Mouse (Mus musculus) stomach, embryonic 14.5 days (tissue): Measurements from ENCODE around the gene Mdm4. TPM values are rescaled to one million over a fixed set of nuclear protein-coding genes. Genes with fewer than 3 reads are reported as not detected.

Experiments
- ATAC-seq: fragments of 200-750 bp; cut with Nextera tagmentation; 2 replicates; pipeline ENCODE4 v1.8.0; 2017; ENCODE audit warnings: low read depth, moderate TSS enrichment; ENCODE audit not compliant: insufficient number of reproducible peaks, insufficient read depth, low FRiP score
- H3K27ac ChIP-seq: fragments of 300-500 bp; sonication (generic); 2 replicates; pipeline ENCODE4 v1.5.1; 2014; ENCODE audit warnings: mild to moderate bottlenecking, low read length, moderate library complexity, mixed read lengths
- H3K27me3 ChIP-seq: fragments of 300-500 bp; sonication (generic); 2 replicates; pipeline ENCODE4 v1.6.1; 2014; ENCODE audit warnings: low read length, control low read depth, mixed read lengths; ENCODE audit not compliant: control insufficient read depth, insufficient read depth
- H3K36me3 ChIP-seq: fragments of 300-500 bp; sonication (generic); 2 replicates; pipeline ENCODE4 v1.6.1; 2014; ENCODE audit warnings: mild to moderate bottlenecking, control low read depth, low read length, moderate library complexity, mixed read lengths; ENCODE audit not compliant: control insufficient read depth, insufficient read depth
- H3K4me1 ChIP-seq: fragments of 300-500 bp; sonication (generic); 2 replicates; pipeline ENCODE4 v1.6.1; 2014; ENCODE audit warnings: low read length, control low read depth, mixed read lengths; ENCODE audit not compliant: control insufficient read depth, insufficient read depth
- H3K4me2 ChIP-seq: fragments of 300-500 bp; sonication (generic); replicated peaks from 2 replicates; pipeline ENCODE4 v1.6.1; 2014; ENCODE audit warnings: low read depth, low read length, control low read depth
- H3K4me3 ChIP-seq: fragments of 300-500 bp; sonication (generic); 2 replicates; pipeline ENCODE4 v1.5.1; 2014; ENCODE audit warnings: low read depth, low read length, control low read depth
- H3K9ac ChIP-seq: fragments of 300-500 bp; sonication (generic); replicated peaks from 2 replicates; pipeline ENCODE4 v1.6.1; 2014; ENCODE audit warnings: low read depth, mild to moderate bottlenecking, control low read depth, low read length, moderate library complexity, mixed read lengths
- H3K9me3 ChIP-seq: fragments of 300-500 bp; sonication (generic); 2 replicates; pipeline ENCODE4 v1.6.1; 2016; ENCODE audit warnings: low read depth, low read length, control low read depth; ENCODE audit not compliant: control insufficient read depth
- WGBS: fragments of 180-500 bp; shearing (Covaris S2); extraction: QIAGEN DNeasy Blood & Tissue Kit; methylation state at CpG from one replicate; pipeline ENCODE4 v1.1.7; 2014; 5-methylcytosine and 5-hydroxymethylcytosine counted together
- polyA plus RNA-seq: library from polyadenylated mRNA; unstranded; fragments of >200 nt; fragmentation: Nextera tagmentation; extraction: Ambion mirVana; gene quantifications from 2 replicates; pipeline ENCODE4 v1.2.1, GENCODE M21; 2014

Mdm4 gene
- polyA plus RNA-seq = 69.7 and 71.6 TPM in 2 replicates

DNA sequence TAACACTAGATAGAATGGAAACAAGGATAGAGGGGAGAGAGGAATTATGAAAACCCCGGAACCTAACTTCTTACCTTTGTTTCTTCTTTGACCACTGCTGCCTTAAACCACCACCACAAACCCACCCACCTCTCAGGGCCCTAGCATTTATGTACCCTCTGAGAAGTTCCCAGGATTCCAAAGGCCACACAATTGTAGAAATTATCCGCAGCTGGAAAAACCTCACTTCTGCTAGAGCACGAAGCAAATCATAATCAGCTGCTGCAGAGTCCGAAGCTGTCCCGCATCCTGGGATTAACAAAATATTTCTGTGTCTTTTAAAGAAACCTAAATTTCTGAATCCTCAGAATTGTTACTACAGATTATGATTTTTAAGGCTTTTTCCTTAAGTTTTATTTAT lies at the start of gene Mdm4:
Mdm4 (minus strand) TSS at position 101 of the 400 bp plus-strand sequence.
- Histone ChIP-seq H3K9ac (no peak within 1 kb of the TSS), H3K27me3 (no peaks in the 10 kb centered on the region), H3K9me3 (no peaks in the 10 kb centered on the region), H3K4me3 (no peak within 1 kb of the TSS), H3K4me2 (no peak within 1 kb of the TSS), H3K36me3 (no peaks in the 10 kb centered on the region), H3K4me1 (no peaks in the 10 kb centered on the region), H3K27ac (no peak within 1 kb of the TSS)
- ATAC-seq = no peak
- 91% methylated on average over 5 of the region's 5 CpGs for WGBS

DNA sequence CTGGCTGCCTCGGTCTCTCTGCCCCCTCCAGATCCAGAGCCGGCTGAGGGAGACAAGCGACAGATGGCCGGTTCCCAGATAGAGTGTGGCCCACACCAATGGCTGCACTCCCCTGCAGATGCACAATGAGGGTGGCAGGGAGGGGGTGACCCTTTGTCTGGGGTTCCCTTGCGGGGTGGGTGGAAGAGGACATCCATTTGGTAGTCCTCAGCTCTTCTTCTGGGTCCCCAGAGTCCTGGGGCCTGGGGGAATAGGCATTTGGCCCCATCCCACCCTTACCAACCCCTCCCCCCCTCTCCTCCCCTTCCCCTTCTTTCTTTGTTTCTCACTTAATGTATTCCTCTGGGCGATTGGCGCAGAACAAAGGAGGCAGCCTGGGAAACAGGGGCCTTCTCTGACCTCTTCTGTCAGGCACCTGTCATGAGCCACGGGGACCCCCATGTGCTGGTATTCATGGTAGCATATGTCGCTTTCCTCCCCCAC lies 49.8 kb upstream of the Mdm4 start:
- H3K4me1 ChIP-seq = peaks cover 26% of the 10 kb centered on the region
- ATAC-seq = no peak

DNA sequence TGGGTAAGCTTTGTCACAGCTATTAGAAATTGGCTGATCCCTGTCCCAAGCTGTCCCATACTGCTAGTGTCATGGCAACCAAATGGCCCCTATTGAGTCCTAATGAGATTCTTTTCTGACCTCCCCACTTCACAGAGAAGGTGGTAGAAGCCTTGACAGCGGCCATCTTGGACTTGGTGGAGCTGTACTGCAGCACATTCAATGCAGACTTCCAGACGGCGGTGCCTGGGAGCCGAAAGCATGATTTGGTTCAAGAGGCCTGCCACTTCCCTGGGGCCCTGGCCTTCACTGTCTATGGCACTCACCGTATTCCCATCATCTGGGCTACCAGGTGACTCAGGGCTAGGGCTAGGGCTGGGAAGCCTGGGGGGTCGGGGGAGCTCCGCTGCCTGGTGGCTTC lies 49.1 kb upstream of the Mdm4 start:
- 91% methylated on average over 7 of the region's 7 CpGs for WGBS
- no peaks in the 10 kb centered on the region for H3K27me3 ChIP-seq

More for the DNA sequence above, 49.8 kb upstream of the Mdm4 start:
- no peak overlapping the region for H3K4me2 ChIP-seq
- 56% methylated on average over 9 of the region's 9 CpGs for WGBS
- H3K27me3 ChIP-seq = no peaks in the 10 kb centered on the region
- no peak overlapping the region for H3K27ac ChIP-seq
- no peak overlapping the region for H3K4me3 ChIP-seq
- peaks cover 4% of the 10 kb centered on the region; the same call in 1 of the 2 replicates for H3K36me3 ChIP-seq
- H3K9me3 ChIP-seq = no peaks in the 10 kb centered on the region
- H3K9ac ChIP-seq = no peak overlapping the region

DNA sequence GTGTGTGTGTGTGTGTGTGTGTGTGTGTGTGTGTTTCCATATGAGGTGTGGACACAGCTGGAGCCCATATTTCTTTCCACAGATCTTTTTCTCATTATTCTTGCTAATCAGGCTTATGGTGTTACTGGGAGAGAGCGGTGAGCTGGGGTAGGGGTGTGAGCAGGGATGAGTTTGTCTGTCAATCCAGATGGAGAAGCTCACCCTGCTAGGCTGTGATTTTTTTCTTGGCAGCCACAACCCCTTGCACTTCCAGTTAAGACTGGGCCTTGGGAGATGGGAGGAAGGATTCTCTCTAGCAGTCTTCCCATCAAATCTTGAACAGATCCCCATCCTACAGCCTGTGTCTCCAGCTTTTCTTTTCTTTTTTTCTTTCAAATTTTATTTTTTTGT lies 48.0 kb upstream of the Mdm4 start:
- Histone ChIP-seq H3K27me3 (no peaks in the 10 kb centered on the region), H3K4me2 (no peak overlapping the region), H3K27ac (peak overlapping the region; percentile 84), H3K9me3 (no peaks in the 10 kb centered on the region), H3K4me1 (peaks cover 27% of the 10 kb centered on the region), H3K4me3 (no peak overlapping the region), H3K9ac (no peak overlapping the region), H3K36me3 (peaks cover 4% of the 10 kb centered on the region; the same call in 1 of the 2 replicates)
- WGBS = 53% methylated on average over 1 of the region's 1 CpGs
- peak; percentile 30; the same call in 1 of the 2 replicates for ATAC-seq

More for the DNA sequence above, 49.1 kb upstream of the Mdm4 start:
- Histone ChIP-seq H3K4me3 (no peak overlapping the region), H3K27ac (no peak overlapping the region), H3K9me3 (no peaks in the 10 kb centered on the region), H3K36me3 (peaks cover 4% of the 10 kb centered on the region; the same call in 1 of the 2 replicates), H3K9ac (no peak overlapping the region), H3K4me1 (peaks cover 26% of the 10 kb centered on the region), H3K4me2 (no peak overlapping the region)
- no peak for ATAC-seq

DNA sequence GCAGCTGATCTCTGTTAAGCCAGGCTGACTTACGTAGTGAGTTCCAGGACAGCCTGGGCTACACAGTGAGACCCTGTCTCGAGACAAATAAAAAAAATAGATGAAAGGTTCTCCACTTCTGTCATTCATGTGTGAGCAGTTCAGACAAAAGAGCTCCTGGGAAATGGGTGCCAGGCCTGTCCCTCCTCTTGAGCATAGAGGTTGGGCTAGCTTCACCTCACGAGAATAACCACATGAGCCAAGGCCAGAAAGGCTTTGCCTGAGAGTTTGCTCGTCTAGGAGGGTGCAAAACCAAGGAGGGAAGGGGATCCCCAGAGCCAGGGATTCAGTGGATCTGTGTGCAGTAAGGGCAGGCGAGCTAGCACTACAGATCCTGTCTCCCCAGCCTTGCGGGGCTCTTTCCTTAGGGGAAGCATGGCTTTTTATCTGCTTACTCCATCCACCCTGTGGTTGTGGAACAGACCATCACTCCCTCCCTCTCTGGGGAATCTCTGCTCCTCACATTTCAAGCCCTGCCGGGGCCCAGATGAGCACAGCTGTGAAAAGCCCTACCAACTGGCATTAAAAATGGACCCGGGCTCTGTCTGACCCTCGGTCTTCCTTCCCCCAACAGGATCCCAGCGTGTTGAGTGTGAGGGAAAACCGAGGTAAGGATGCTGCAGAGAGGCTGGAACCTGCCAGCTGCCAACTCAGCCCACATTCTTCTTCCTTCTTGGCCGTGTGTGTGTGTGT lies 47.4 kb upstream of the Mdm4 start:
- Histone ChIP-seq H3K27me3 (no peaks in the 10 kb centered on the region), H3K4me2 (no peak overlapping the region), H3K4me1 (peaks cover 32% of the 10 kb centered on the region), H3K9ac (no peak overlapping the region), H3K36me3 (peaks cover 4% of the 10 kb centered on the region; the same call in 1 of the 2 replicates), H3K27ac (peak overlapping the region; percentile 84), H3K4me3 (no peak overlapping the region), H3K9me3 (no peaks in the 10 kb centered on the region)
- 45% methylated on average over 11 of the region's 12 CpGs for WGBS
- ATAC-seq = no peak

DNA sequence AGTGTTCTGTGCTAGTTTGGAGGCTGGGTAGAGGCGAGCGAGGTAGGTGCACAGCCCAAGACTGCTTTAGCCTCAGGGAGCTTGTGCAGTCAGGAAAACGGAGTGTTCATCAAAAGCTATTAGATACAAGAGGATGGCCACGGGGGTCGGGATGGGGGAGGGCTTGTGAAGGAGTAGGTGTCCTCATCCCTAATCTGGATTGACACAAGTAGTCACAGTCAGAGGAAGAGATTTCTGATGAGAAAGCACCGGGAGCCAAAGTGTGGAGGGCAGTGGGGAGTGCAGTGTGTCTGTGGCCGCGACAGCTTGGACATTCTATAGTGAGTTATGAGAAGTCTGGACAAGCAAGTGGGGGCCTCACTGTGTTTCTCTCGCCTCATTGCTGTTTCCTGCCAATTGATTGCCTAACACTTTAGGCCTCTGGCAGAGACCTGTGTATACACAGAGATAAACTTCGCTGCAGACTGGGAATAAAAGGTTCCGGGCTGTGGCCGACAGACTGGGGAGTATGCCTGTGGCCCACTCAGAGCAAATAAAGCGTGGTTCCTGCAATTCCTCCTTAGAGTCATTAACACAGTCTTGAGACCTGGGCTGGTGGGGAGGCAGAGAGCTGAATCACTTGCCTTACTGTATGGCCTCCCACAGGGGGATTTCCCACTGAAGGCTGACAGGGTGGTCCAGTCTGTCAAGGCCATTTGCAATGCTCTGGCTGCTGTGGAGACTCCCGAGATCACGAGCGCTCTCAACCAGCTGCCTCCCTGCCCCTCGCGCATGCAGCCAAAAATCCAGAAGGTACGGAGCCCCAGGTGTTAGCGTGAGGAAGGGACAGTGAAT lies 46.5 kb upstream of the Mdm4 start:
- Histone ChIP-seq H3K27ac (peak overlapping the region; percentile 84), H3K4me1 (peaks cover 32% of the 10 kb centered on the region), H3K4me3 (no peak overlapping the region), H3K36me3 (no peaks in the 10 kb centered on the region; the same call in 1 of the 2 replicates), H3K27me3 (no peaks in the 10 kb centered on the region), H3K9me3 (no peaks in the 10 kb centered on the region), H3K4me2 (no peak overlapping the region), H3K9ac (no peak overlapping the region)
- peak; percentile 68 for ATAC-seq
- 31% methylated on average over 20 of the region's 20 CpGs for WGBS

DNA sequence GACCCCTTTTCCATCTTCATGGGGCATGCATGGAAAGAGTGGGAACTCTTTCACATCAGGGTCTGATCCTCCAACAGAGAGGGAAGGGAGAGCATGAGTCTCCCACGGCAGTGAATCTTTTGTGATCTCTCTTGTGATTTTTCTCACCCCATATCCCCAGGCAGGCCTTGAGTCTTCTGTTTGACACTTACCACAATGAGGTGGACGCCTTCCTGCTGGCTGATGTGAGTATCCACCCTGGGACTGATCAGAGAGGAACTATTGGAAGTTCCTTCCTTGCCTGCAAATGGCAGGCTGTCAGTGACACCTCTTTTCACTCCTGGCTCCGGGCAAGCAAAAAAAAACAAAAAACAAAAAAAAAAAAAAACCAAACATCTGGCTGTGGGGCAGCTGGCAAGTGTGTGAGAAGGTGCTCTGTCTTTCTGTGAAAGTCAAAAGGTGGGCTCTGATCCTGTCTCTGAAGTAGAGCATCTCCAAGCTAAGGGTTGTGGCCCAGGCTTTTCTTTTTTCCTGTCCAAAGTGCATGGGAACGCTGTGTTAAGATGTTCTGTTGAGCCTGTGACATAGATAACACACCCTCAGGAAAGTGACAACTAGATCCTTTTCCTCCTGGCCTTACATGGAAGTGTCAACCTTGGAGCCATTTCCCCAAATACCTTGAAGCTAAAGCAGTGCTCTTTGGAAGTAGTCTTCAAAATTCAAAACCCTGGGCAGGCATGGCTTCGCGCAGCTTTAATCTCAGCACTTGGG lies 45.5 kb upstream of the Mdm4 start:
- H3K27me3 ChIP-seq = no peaks in the 10 kb centered on the region
- no peak overlapping the region; the same call in 1 of the 2 replicates for H3K27ac ChIP-seq
- H3K4me1 ChIP-seq = peaks cover 35% of the 10 kb centered on the region
- no peak overlapping the region for H3K9ac ChIP-seq
- H3K4me3 ChIP-seq = no peak overlapping the region
- H3K9me3 ChIP-seq = no peaks in the 10 kb centered on the region
- no peak for ATAC-seq
- no peak overlapping the region for H3K4me2 ChIP-seq
- 72% methylated on average over 6 of the region's 6 CpGs for WGBS
- no peaks in the 10 kb centered on the region; the same call in 1 of the 2 replicates for H3K36me3 ChIP-seq

DNA sequence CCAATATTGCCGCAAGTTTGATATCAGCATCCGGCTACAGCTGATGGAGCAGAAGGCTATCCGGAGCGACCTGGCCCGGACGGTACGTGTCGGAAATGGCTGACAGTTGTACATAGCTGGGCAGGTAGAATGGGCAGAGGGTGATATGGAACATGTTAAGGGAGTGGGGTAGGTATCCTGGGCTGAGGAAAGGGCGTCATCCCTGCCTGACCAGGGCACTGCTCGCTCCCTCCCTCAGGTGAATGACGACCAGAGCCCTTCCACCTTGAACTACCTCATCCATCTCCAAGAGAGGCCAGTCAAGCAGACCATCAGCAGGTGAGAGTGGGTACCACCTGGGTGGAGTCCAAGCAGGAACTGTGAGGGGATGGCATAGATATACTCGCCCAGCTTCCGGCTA lies 44.2 kb upstream of the Mdm4 start:
- Histone ChIP-seq H3K36me3 (no peaks in the 10 kb centered on the region; the same call in 1 of the 2 replicates), H3K9ac (no peak overlapping the region), H3K4me3 (no peak overlapping the region), H3K9me3 (no peaks in the 10 kb centered on the region), H3K27ac (no peak overlapping the region; the same call in 1 of the 2 replicates), H3K27me3 (no peaks in the 10 kb centered on the region), H3K4me2 (no peak overlapping the region), H3K4me1 (peaks cover 42% of the 10 kb centered on the region)
- WGBS = 92% methylated on average over 13 of the region's 13 CpGs
- ATAC-seq = no peak
